Mouse (Mus musculus) heart, postnatal 0 days (tissue): ENCODE data around the gene Meis3.

ENCODE experiments used
- CTCF ChIP-seq: IDR thresholded peaks from 2 replicates; pipeline ENCODE4 v1.5.1; 2016; ENCODE audit warnings: antibody characterized with exemption, control low read depth, low read depth
- EP300 ChIP-seq: IDR thresholded peaks from 2 replicates; pipeline ENCODE4 v1.6.1; 2016; ENCODE audit warnings: antibody characterized with exemption, low read depth

DNA sequence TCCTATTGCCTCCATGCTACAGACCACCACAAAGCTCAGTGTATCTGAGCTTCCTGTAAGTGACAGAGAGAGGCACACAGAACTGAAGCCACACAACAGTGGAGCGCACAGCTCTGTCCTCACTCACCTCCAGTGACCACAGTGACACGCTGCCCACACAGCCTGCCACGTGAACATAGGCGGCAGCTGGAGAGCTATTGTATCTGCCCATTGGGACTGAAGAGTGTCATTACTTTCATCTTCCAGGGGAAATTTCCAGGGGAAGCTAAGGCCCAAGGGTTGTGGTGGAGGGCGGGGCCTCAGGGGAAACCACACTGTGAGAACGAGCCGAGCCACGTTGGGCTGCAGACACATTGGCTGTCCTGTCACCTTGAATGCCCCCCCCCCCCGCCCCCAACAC, 29.9 kb downstream of the Meis3 start:
- TF ChIP-seq CTCF: no peak
- TF ChIP-seq EP300: no peak
